Mouse (Mus musculus) heart, adult 2 months (tissue): Measurements from ENCODE around the gene Npc1l1. TPM values are rescaled to one million over a fixed set of nuclear protein-coding genes. Genes with fewer than 3 reads are reported as not detected.
A peak's percentile ranks its signal among the peaks of the same experiment; 100 is the strongest.

Experiments used
- DNase-seq, 2 experiments: peaks; one replicate each; pipeline ENCODE4 v3.0.0; 2021
- H3K27ac ChIP-seq: fragments of 200-600 bp; 2 replicates; pipeline ENCODE4 v1.8.1; 2022
- H3K27me3 ChIP-seq: fragments of 200-500 bp; 2 replicates; pipeline ENCODE4 v1.6.1; 2012; ENCODE audit warnings: mild to moderate bottlenecking, low read length, inconsistent platforms, mixed read lengths; ENCODE audit not compliant: control insufficient read depth, insufficient read depth
- H3K36me3 ChIP-seq: fragments of 200-500 bp; 2 replicates; pipeline ENCODE4 v1.6.1; 2012; ENCODE audit warnings: low read length, inconsistent platforms; ENCODE audit not compliant: control insufficient read depth, insufficient read depth
- H3K4me1 ChIP-seq: fragments of 200-500 bp; 2 replicates; pipeline ENCODE4 v1.6.1; 2011; ENCODE audit warnings: low read length; ENCODE audit not compliant: control insufficient read depth, insufficient read depth
- H3K4me3 ChIP-seq: fragments of 200-600 bp; 2 replicates; pipeline ENCODE4 v1.8.1; 2022
- H3K79me2 ChIP-seq: fragments of 200-500 bp; replicated peaks from 2 replicates; pipeline ENCODE4 v1.6.1; 2012; ENCODE audit warnings: mild to moderate bottlenecking, inconsistent platforms, low read length, moderate library complexity, mixed read lengths; ENCODE audit not compliant: control insufficient read depth, insufficient read depth
- H3K9ac ChIP-seq: fragments of 200-500 bp; 2 replicates; pipeline ENCODE4 v1.6.1; 2012; ENCODE audit warnings: low read depth, mild to moderate bottlenecking, control low read depth, inconsistent platforms, low read length, mixed read lengths
- CTCF ChIP-seq: fragments of 200-600 bp; IDR thresholded peaks from 2 replicates; pipeline ENCODE4 v1.8.1; 2022; ENCODE audit warnings: antibody characterized with exemption, mild to moderate bottlenecking, moderate library complexity
- EP300 ChIP-seq: fragments of 200-500 bp; IDR thresholded peaks from 2 replicates; pipeline ENCODE4 v1.6.1; 2011; ENCODE audit warnings: low read depth, low read length, control low read depth; ENCODE audit not compliant: insufficient read depth
- POLR2A ChIP-seq: fragments of 200-500 bp; IDR thresholded peaks from 2 replicates; pipeline ENCODE4 v1.6.1; 2011; ENCODE audit warnings: mild to moderate bottlenecking, low read depth, low read length, control low read depth; ENCODE audit not compliant: insufficient read depth
- WGBS: fragments of 180-500 bp; shearing (Covaris S2); methylation state at CpG from one replicate; pipeline ENCODE4 v1.1.7; 2018; 5-methylcytosine and 5-hydroxymethylcytosine counted together
- intact Hi-C: fragments of 180-260 bp; cut with DNase I; formaldehyde crosslinking; loops from one replicate; pipeline ENCODE4 v1.15.1; 2025
- polyA plus RNA-seq: library from polyadenylated mRNA; depleted of rRNA; stranded (reverse); fragments of >200 nt; gene quantifications from 2 replicates; pipeline ENCODE4 v1.2.3, GENCODE M21; 2012
- total RNA-seq, 2 experiments: library from RNA; stranded (reverse); gene quantifications; 2 replicates each; pipeline ENCODE4 v1.2.3; 2021

Gene Npc1l1
- total and polyA plus RNA-seq, 3 experiments: 0.08 to 0.25 TPM; not detected in 1

DNA sequence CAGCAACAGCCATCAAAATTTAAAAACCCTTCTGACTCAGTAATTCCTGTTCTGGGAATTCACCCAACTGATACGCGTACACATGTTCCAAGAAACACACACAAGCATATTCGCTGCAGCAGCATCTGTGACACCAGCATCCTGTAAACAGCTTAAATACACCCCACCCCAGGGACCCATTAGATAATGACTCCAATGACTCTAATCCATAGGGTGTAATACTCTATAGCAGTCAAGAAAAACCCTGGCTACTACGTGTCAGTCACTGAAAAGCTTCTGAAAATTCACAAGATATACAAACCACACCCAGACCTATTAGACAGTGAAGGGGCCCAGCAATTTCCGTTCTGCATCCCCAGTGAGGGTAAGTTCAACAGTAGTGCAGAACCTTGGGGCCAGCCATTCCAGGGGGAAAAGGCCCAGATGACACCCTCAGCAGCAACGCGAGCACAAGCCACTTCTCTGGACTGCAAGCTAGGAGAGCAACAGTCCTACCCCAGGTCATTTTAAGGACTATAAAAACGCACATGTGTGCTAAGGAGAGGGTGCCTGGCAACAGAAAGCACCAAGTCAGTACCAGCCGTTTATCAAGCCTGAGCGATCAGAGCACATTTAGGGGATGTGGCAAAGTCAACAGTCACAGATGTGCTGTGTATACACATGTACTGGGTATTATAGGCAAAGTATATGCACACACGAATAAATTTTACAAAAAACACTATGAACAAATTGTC is 45.6 kb downstream of the Npc1l1 start:
- peaks cover 10% of the 10 kb centered on the region for H3K79me2 ChIP-seq
- DNase-seq: peak in 1 of 2 experiments; percentile 17
- no peak overlapping the region for H3K4me3 ChIP-seq
- peak overlapping the region; percentile 30; the same call in 1 of the 2 replicates for H3K9ac ChIP-seq
- peaks cover 10% of the 10 kb centered on the region for H3K36me3 ChIP-seq
- H3K27me3 ChIP-seq: no peaks in the 10 kb centered on the region
- TF ChIP-seq CTCF: no peak
- TF ChIP-seq EP300: no peak
- no peak for TF ChIP-seq POLR2A
- H3K4me1 ChIP-seq: peaks cover 13% of the 10 kb centered on the region
- intact Hi-C loops: no loop called here
- whole genome bisulfite sequencing: 27% methylated on average over 11 of the region's 11 CpGs
- no peak overlapping the region; the same call in 1 of the 2 replicates for H3K27ac ChIP-seq

DNA sequence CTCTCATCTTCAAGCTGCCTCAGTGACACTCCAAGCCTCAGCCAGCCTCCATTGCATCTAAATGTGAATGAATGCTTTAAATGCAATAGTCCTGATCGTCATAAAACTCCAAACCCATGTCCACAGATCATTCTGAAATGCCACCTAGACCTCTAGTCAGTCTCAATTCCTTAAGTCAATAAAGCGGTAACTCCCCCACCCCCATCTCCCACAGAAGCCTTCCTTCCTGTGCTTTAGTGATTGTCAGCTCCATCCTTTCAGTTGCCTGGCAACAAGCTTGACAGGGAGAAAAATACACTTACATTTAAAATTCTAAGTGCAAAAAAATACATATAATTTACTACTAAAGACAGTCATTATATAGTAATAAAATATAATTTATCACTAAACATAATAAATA is 46.7 kb downstream of the Npc1l1 start:
- no peak for DNase-seq
- no peak overlapping the region for H3K9ac ChIP-seq
- H3K36me3 ChIP-seq: peaks cover 8% of the 10 kb centered on the region
- WGBS: 45% methylated on average over 2 of the region's 2 CpGs
- peaks cover 10% of the 10 kb centered on the region for H3K79me2 ChIP-seq
- H3K27ac ChIP-seq: no peak overlapping the region
- no peaks in the 10 kb centered on the region for H3K27me3 ChIP-seq
- H3K4me3 ChIP-seq: no peak overlapping the region
- intact Hi-C loops: no loop called here
- peaks cover 22% of the 10 kb centered on the region for H3K4me1 ChIP-seq
- TF ChIP-seq EP300 (no peak), CTCF (no peak), POLR2A (no peak)

GRCm38 (mm10) chr11:6180811-6181399 is 49.0 kb downstream of the Npc1l1 start:
- no peaks in the 10 kb centered on the region for H3K27me3 ChIP-seq
- H3K9ac ChIP-seq: no peak overlapping the region
- no peak overlapping the region for H3K27ac ChIP-seq
- 71% methylated on average over 6 of the region's 6 CpGs for WGBS
- peaks cover 7% of the 10 kb centered on the region for H3K36me3 ChIP-seq
- intact Hi-C loops: no loop called here
- H3K4me3 ChIP-seq: no peak overlapping the region
- peaks cover 24% of the 10 kb centered on the region for H3K4me1 ChIP-seq
- peaks cover 7% of the 10 kb centered on the region for H3K79me2 ChIP-seq
- DNase-seq: no peak
- TF ChIP-seq POLR2A (no peak), CTCF (0 out of 2 replicates have a peak, but pooled peaks have one; percentile 3)

DNA sequence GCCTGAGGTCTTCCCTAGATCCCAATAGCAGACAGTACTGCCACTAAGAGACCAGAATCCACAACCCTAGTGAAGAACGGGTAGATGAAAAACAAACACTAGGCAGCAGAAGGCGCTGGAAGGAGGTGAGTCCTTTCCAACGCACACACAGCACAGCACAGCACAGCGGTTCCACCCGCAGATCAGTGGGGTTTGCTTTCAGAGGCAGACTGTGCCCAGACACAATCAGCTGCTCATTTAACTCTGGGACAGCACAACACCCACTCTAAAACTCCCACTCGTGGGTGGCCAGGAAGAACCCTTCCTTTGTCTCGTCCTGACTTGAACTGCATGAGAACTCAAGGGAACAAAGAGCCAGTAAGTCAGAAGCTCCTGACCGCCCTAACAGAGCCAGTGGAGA is 50.7 kb downstream of the Npc1l1 start:
- peak in 1 of 2 experiments; percentile 12 for DNase-seq
- TF ChIP-seq EP300 (no peak), CTCF (no peak), POLR2A (no peak)
- 32% methylated on average over 8 of the region's 8 CpGs for WGBS
- Histone ChIP-seq H3K36me3 (peaks cover 11% of the 10 kb centered on the region), H3K27ac (peak overlapping the region; percentile 36), H3K79me2 (peaks cover 5% of the 10 kb centered on the region), H3K4me1 (peaks cover 29% of the 10 kb centered on the region), H3K9ac (no peak overlapping the region), H3K4me3 (no peak overlapping the region), H3K27me3 (no peaks in the 10 kb centered on the region)
- intact Hi-C loops: no loop called here

DNA sequence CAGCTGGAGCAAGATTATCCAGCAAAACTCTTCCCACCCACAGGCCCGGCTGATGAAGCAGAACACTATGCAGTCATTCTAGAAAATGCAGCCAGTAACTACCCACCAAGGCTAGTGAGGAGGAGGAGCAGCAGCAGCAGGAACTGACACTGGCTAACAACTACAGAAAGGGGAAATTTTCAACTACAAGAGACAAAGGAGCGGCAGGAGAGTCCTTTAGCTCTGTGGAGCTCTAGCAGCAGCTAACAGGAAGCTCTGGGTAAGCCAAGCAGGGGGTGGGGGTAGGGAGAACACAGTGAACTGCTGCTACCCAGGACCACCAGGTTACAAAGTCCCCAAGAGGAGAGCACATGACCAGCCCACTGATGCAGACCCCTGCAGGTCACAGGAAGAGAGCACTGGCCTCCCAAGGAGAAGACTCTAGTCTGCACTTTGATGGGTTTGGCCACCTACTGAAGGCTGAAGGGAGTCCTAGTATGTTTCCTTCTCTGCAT is 51.2 kb downstream of the Npc1l1 start:
- no peaks in the 10 kb centered on the region for H3K27me3 ChIP-seq
- H3K27ac ChIP-seq: peak overlapping the region; percentile 36; the same call in 1 of the 2 replicates
- TF ChIP-seq EP300: no peak
- no peak for TF ChIP-seq CTCF
- no peak for TF ChIP-seq POLR2A
- 20% methylated on average over 2 of the region's 2 CpGs for WGBS
- intact Hi-C loops: no loop called here
- H3K36me3 ChIP-seq: peaks cover 10% of the 10 kb centered on the region
- DNase-seq: peak in 1 of 2 experiments; percentile 24
- peaks cover 5% of the 10 kb centered on the region for H3K79me2 ChIP-seq
- peaks cover 28% of the 10 kb centered on the region for H3K4me1 ChIP-seq
- H3K9ac ChIP-seq: no peak overlapping the region
- H3K4me3 ChIP-seq: no peak overlapping the region

DNA sequence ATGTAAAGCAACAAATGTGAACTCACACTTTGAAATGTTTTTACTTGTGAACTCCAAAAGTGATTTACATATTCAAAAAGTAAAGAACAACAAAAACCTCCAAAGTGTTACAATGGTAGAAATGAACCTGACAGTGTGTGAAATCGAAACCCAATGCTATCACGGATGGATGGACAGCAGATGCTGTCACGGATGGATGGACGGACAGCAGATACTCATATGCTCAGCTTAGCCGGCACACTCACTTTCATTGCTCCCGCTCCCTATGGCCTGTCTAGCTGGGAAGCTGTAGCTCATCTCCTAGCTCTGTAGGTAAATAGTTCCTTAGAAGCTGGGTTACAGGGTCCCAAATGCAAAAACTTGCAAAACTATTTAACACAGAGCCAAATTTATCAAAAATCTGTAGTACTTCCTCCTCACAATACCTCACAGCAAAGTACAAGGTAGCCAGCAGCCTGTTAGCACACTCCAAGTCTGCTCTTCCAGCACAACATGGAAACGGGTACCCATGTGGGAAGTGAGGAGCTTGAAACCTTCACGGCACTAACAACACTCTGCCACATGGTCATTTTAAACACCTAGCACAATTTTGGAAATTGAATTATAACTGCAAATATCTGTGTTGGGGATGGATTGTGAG is 52.0 kb downstream of the Npc1l1 start:
- Histone ChIP-seq H3K36me3 (peaks cover 10% of the 10 kb centered on the region), H3K9ac (no peak overlapping the region), H3K4me1 (peaks cover 26% of the 10 kb centered on the region), H3K27ac (no peak overlapping the region; the same call in 1 of the 2 replicates), H3K4me3 (no peak overlapping the region), H3K27me3 (no peaks in the 10 kb centered on the region), H3K79me2 (peaks cover 3% of the 10 kb centered on the region)
- intact Hi-C loops: no loop called here
- no peak for TF ChIP-seq EP300
- no peak for TF ChIP-seq CTCF
- no peak for TF ChIP-seq POLR2A
- DNase-seq: no peak
- 81% methylated on average over 8 of the region's 8 CpGs for WGBS
